Mouse (Mus musculus) lung, embryonic 14.5 days (tissue): ENCODE measurements around the gene Pgpep1. TPM values are rescaled to one million over a fixed set of nuclear protein-coding genes. Genes with fewer than 3 reads are reported as not detected.

Experiments used
- ATAC-seq: fragments of 200-750 bp; cut with Nextera tagmentation; 2 replicates; pipeline ENCODE4 v1.8.0; 2017; ENCODE audit warnings: mild to moderate bottlenecking, moderate TSS enrichment, moderate library complexity; ENCODE audit not compliant: insufficient read depth
- DNase-seq: peaks from one replicate; pipeline ENCODE4 v3.0.0-alpha.2; 2015
- H3K27ac ChIP-seq: fragments of 300-500 bp; sonication (generic); 2 replicates; pipeline ENCODE4 v1.5.1; 2014; ENCODE audit warnings: low read depth, mild to moderate bottlenecking, moderate library complexity
- H3K27me3 ChIP-seq: fragments of 300-500 bp; sonication (generic); 2 replicates; pipeline ENCODE4 v1.6.1; 2014; ENCODE audit warnings: low read length, control low read depth; ENCODE audit not compliant: insufficient read depth
- H3K36me3 ChIP-seq: fragments of 300-500 bp; sonication (generic); 2 replicates; pipeline ENCODE4 v1.6.1; 2014; ENCODE audit warnings: control low read depth; ENCODE audit not compliant: insufficient read depth
- H3K4me1 ChIP-seq: fragments of 300-500 bp; sonication (generic); 2 replicates; pipeline ENCODE4 v1.6.1; 2014; ENCODE audit warnings: antibody characterized with exemption, control low read depth; ENCODE audit not compliant: insufficient read depth
- H3K4me2 ChIP-seq: fragments of 300-500 bp; sonication (generic); 2 replicates; pipeline ENCODE4 v1.6.1; 2014; ENCODE audit warnings: mild to moderate bottlenecking
- H3K4me3 ChIP-seq: fragments of 300-500 bp; sonication (generic); 2 replicates; pipeline ENCODE4 v1.5.1; 2014; ENCODE audit warnings: low read depth, low read length
- H3K9ac ChIP-seq: fragments of 300-500 bp; sonication (generic); 2 replicates; pipeline ENCODE4 v1.6.1; 2014
- H3K9me3 ChIP-seq: fragments of 300-500 bp; sonication (generic); 2 replicates; pipeline ENCODE4 v1.6.1; 2016; ENCODE audit warnings: low read depth, low read length, control low read depth
- CTCF ChIP-seq: IDR thresholded peaks from 2 replicates; pipeline ENCODE4 v1.5.1; 2016; ENCODE audit warnings: antibody characterized with exemption, low read depth
- WGBS: fragments of 180-500 bp; shearing (Covaris S2); extraction: QIAGEN DNeasy Blood & Tissue Kit; methylation state at CpG from one replicate; pipeline ENCODE4 v1.1.7; 2014; 5-methylcytosine and 5-hydroxymethylcytosine counted together
- polyA plus RNA-seq: library from polyadenylated mRNA; unstranded; fragments of >200 nt; fragmentation: Nextera tagmentation; extraction: Ambion mirVana; gene quantifications from 2 replicates; pipeline ENCODE4 v1.2.1, GENCODE M21; 2014

The Pgpep1 gene
- polyA plus RNA-seq, 1 experiment from 2014 or later, result 48.2 TPM

DNA sequence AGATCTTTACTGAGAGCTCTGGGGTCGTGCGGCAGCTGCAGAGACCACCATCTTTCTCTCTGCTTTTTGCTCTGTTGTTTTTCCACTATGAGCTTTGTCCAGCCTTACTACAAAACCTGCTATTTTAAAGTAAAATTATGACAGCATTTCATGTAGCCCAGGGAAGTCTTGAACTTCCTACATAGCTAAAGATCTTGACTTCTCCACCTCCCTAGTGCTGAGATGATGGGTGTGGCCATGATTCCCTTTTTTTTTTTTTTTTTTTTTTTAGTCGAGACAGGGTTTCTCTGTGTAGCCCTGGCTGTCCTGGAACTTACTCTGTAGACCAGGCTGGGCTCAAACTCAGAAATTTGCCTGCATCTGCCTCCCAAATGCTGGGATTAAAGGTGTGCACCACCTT lies 4.4 kb upstream of the Pgpep1 start:
- no peak overlapping the region for H3K4me2 ChIP-seq

DNA sequence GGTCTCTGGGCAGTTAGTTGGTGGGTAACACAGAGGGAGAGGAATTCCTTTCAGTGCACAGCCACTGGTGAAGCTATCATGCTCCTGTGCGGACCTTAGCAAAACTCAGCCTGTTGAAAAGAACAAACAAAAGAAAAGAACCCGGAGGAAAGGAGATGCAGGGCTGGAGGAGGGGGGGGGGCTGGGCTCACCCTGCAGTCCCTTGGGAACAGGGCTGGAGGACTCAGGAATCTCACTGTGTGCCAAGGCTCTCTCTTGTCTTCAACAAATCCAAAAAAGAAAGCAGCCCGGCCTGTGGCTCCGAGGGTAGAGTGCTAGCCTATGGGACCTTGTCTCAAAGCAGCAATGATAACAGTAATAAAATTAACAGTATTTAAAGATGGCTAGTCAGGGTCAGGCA lies 3.5 kb upstream of the Pgpep1 start:
- Histone ChIP-seq H3K27me3 (no peaks in the 10 kb centered on the region), H3K4me1 (peaks cover 3% of the 10 kb centered on the region), H3K36me3 (no peaks in the 10 kb centered on the region), H3K27ac (no peak overlapping the region), H3K4me2 (no peak overlapping the region), H3K9me3 (no peaks in the 10 kb centered on the region), H3K9ac (no peak overlapping the region), H3K4me3 (no peak overlapping the region)
- TF ChIP-seq CTCF, result no peak
- WGBS, result 32% methylated on average over 4 of the region's 4 CpGs
- DNase-seq (no peak), ATAC-seq (no peak)

More for the DNA sequence above, 4.4 kb upstream of the Pgpep1 start:
- H3K27me3 ChIP-seq, result no peaks in the 10 kb centered on the region
- no peak overlapping the region for H3K4me3 ChIP-seq
- TF ChIP-seq CTCF, result no peak
- ATAC-seq (no peak), DNase-seq (no peak)
- H3K36me3 ChIP-seq, result no peaks in the 10 kb centered on the region
- H3K9ac ChIP-seq, result no peak overlapping the region
- no peak overlapping the region for H3K27ac ChIP-seq
- H3K9me3 ChIP-seq, result no peaks in the 10 kb centered on the region
- WGBS, result 64% methylated on average over 3 of the region's 3 CpGs
- H3K4me1 ChIP-seq, result no peaks in the 10 kb centered on the region

DNA sequence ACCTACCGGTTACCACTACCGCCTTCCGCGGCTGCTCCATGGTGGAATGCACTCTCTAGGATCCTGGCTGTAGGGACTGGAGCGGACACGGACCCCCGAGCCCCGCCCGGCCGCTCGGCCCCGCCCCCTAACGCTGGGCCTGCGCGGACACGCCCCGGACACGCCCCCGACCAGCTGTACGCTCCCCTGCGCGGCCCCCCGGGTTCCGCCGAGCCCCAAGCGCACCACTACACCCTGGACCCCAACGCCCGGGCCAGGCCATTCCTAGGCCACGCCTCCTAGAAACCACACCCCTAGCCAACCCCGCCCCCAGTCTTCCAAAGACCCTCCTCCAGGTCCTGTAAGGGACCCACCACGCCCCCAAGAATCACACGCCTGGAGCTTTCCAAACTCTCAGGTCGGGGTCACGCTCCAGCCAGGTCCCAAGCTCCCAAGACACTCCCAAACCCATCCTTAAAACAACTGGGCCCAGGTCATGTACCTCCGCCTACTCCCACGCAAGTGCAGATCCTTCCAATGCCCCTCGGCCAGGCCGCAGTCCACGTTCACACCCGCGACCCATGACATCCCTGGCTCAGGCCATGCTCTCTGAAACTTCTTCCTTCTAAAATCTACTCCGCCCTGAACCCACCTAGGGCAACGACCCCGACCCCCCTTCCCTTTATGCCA lies 450 bp downstream of the Pgpep1 start:
- DNase-seq (peak; percentile 98), ATAC-seq (peak; percentile 97)
- H3K4me2 ChIP-seq, result peak overlapping the region; percentile 91
- H3K9ac ChIP-seq, result peak overlapping the region; percentile 83
- TF ChIP-seq CTCF, result no peak
- H3K27ac ChIP-seq, result peak overlapping the region; percentile 73
- H3K9me3 ChIP-seq, result no peaks in the 10 kb centered on the region
- H3K4me1 ChIP-seq, result peaks cover 9% of the 10 kb centered on the region
- WGBS, result 1% methylated on average over 44 of the region's 44 CpGs
- H3K36me3 ChIP-seq, result peaks cover 18% of the 10 kb centered on the region
- H3K27me3 ChIP-seq, result no peaks in the 10 kb centered on the region
- peak overlapping the region; percentile 79 for H3K4me3 ChIP-seq

DNA sequence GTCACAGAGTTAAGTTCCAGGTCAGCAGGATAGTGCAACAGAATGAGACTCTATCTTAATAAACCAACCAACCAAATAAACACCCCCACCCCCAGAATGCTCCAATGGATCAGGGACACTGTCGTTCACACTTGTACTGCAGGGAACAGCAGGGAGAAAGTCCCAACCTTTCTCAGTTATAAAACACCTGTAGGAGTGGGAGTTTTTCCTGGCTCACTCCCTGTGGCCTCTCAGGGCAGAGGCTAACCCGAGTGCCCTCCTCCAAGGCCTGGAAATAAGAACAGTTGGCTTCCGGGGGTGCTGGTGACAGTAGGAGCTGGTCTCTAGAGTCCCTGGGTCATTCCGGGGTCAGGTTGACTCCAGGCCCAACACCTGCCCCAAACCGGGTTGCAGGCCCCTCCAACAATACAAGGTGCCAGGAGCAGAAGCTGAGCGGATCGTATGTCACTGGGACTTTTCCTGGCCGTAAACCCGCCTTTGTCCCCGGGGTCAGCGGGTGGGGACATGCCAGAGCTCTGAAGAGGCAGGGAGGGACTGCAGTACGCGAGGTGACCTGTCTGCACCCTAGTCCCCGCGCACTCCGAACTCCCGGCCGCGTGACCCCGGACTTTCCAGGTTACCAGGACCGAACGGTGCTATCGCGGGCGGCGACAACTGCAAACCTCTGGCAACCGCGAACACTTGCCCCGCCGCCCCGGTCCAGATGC lies 1.1 kb downstream of the Pgpep1 start:
- Histone ChIP-seq H3K36me3 (peaks cover 24% of the 10 kb centered on the region), H3K4me2 (peak overlapping the region; percentile 91), H3K27me3 (no peaks in the 10 kb centered on the region), H3K9ac (peak overlapping the region; percentile 83), H3K27ac (peak overlapping the region; percentile 73), H3K4me1 (peaks cover 9% of the 10 kb centered on the region), H3K9me3 (no peaks in the 10 kb centered on the region), H3K4me3 (peak overlapping the region; percentile 79)
- 2% methylated on average over 31 of the region's 31 CpGs for WGBS
- ATAC-seq (peak; percentile 59; the same call in 1 of the 2 replicates), DNase-seq (no peak)
- TF ChIP-seq CTCF, result no peak

DNA sequence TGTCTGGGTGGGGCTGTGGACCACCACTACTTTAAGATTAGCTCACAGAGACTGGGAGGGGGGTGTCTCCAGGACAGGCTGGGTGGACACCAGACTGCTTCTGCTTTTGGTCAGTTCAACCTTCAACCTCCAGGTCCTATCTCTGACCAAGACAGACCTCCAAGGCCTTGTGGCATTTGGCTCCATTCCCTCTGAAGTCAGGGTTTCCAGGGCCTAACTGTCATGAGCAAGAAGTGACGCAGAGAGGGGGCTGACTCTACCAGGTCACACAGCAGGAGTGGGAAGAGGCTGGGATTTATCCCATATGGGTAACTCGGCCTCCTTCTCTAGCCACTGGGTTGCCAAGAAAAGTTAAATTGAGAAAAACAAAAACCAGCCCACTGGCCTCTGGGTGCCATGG lies 2.4 kb downstream of the Pgpep1 start:
- no peak overlapping the region for H3K4me3 ChIP-seq
- no peak for ATAC-seq
- H3K4me2 ChIP-seq, result peak overlapping the region; percentile 91; the same call in 1 of the 2 replicates

DNA sequence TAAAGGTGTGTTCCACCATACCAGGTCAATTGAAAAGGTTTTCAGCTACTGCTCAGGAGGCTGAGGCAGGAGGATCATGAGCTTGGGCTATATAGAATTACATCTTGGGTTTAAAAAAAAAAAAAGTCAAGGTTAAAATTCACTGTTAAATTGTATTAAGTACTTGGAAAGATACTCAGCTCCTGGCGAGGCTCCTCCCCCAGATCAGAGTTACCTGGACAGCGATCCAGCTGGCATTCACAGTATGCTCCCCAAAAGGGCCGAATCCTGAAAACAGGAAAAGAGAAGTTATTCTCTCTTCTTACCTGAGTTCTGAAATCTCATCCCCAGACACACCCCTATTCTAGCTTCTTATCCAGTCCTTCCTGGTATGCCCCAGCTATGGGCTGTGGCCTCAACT lies 3.0 kb downstream of the Pgpep1 start:
- H3K9ac ChIP-seq, result no peak overlapping the region
- H3K4me2 ChIP-seq, result no peak overlapping the region
- H3K4me3 ChIP-seq, result no peak overlapping the region
- WGBS, result 94% methylated on average over 3 of the region's 3 CpGs
- no peaks in the 10 kb centered on the region for H3K27me3 ChIP-seq
- DNase-seq (no peak), ATAC-seq (no peak)
- H3K36me3 ChIP-seq, result peaks cover 34% of the 10 kb centered on the region
- no peaks in the 10 kb centered on the region for H3K9me3 ChIP-seq
- no peak overlapping the region for H3K27ac ChIP-seq
- H3K4me1 ChIP-seq, result peaks cover 9% of the 10 kb centered on the region
- TF ChIP-seq CTCF, result no peak

More for the DNA sequence above, 2.4 kb downstream of the Pgpep1 start:
- DNase-seq, result no peak
- TF ChIP-seq CTCF, result no peak
- Histone ChIP-seq H3K27ac (no peak overlapping the region), H3K27me3 (no peaks in the 10 kb centered on the region), H3K36me3 (peaks cover 29% of the 10 kb centered on the region), H3K9me3 (no peaks in the 10 kb centered on the region), H3K9ac (peak overlapping the region; percentile 83; the same call in 1 of the 2 replicates), H3K4me1 (peaks cover 9% of the 10 kb centered on the region)
- WGBS, result 74% methylated on average over 2 of the region's 2 CpGs

DNA sequence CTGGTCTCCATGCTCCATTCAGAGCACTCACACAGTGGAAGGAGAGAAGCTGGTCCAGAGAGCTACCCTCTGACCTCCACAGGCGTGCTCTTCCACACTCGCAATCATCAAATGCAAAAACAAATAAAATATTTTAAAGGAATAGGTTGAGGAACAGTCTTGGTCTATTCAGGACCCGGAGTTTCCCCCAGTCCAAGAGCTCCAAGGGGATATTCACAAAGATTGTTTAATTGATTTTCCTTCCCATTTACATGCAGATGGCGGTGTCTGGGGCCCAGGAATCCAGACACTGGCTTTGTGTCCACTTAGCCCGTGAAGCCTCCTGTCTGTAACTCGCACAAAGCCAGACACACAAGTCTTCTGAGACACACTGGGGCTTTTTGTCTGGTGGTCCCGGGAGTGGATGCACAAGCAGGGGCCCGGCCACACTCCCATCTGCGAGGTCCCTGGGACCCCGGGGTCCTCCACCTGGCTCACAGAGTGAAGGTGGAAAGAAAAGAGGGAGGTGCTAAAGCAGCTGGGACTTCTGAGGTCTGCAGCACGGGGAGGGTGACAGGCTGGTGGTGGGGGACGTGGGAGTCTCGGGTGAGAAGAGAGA lies 3.9 kb downstream of the Pgpep1 start:
- peaks cover 42% of the 10 kb centered on the region for H3K36me3 ChIP-seq
- no peak for TF ChIP-seq CTCF
- no peak overlapping the region for H3K4me3 ChIP-seq
- no peaks in the 10 kb centered on the region for H3K9me3 ChIP-seq
- peaks cover 9% of the 10 kb centered on the region for H3K4me1 ChIP-seq
- no peaks in the 10 kb centered on the region for H3K27me3 ChIP-seq
- H3K9ac ChIP-seq, result no peak overlapping the region
- H3K27ac ChIP-seq, result no peak overlapping the region
- ATAC-seq (no peak), DNase-seq (no peak)
- 75% methylated on average over 13 of the region's 13 CpGs for WGBS
- H3K4me2 ChIP-seq, result no peak overlapping the region
